Mouse (Mus musculus) C2C12 (cell line): ENCODE data around the gene Frrs1. TPM values are rescaled to one million over a fixed set of nuclear protein-coding genes. Genes with fewer than 3 reads are reported as not detected.

Experiments
- H3K27me3 ChIP-seq: one replicate; pipeline ENCODE4 v1.6.1; 2011; ENCODE audit not compliant: control insufficient read depth, insufficient read depth, insufficient read length
- H3K36me3 ChIP-seq: one replicate; pipeline ENCODE4 v1.6.1; 2011; ENCODE audit not compliant: control insufficient read depth, insufficient read depth
- H3K4me3 ChIP-seq: one replicate; pipeline ENCODE4 v1.5.1; 2011; ENCODE audit warnings: mild to moderate bottlenecking, control low read depth; ENCODE audit not compliant: poor library complexity, insufficient read depth, severe bottlenecking
- H3K79me2 ChIP-seq: one replicate; pipeline ENCODE4 v1.6.1; 2011; ENCODE audit not compliant: control insufficient read depth, insufficient read depth
- H3K79me3 ChIP-seq: one replicate; pipeline ENCODE4 v1.6.1; 2011; ENCODE audit warnings: low read depth, control low read depth
- H3ac ChIP-seq: one replicate; pipeline ENCODE3; 2011; ENCODE audit warnings: low read depth; ENCODE audit not compliant: control insufficient read depth, insufficient read length
- CEBPB ChIP-seq: IDR thresholded peaks from one replicate; pipeline ENCODE4 v1.6.1; 2011; ENCODE audit warnings: low read depth, mild to moderate bottlenecking, control low read depth, moderate library complexity
- CTCF ChIP-seq: IDR thresholded peaks from one replicate; pipeline ENCODE4 v1.5.1; 2011; ENCODE audit not compliant: control insufficient read depth, insufficient read depth, insufficient read length
- FOSL1 ChIP-seq: IDR thresholded peaks from one replicate; pipeline ENCODE4 v1.8.0; 2011; ENCODE audit warnings: mild to moderate bottlenecking, low read length; ENCODE audit not compliant: poor library complexity, insufficient read depth, severe bottlenecking
- MAX ChIP-seq: IDR thresholded peaks from one replicate; pipeline ENCODE4 v1.6.1; 2011; ENCODE audit warnings: mild to moderate bottlenecking, control low read depth
- MYOD1 ChIP-seq: IDR thresholded peaks from one replicate; pipeline ENCODE4 v1.6.1; 2011; ENCODE audit warnings: low read depth; ENCODE audit not compliant: control insufficient read depth, insufficient read length
- MYOG ChIP-seq: IDR thresholded peaks from one replicate; pipeline ENCODE4 v1.6.1; 2011; ENCODE audit not compliant: control insufficient read depth, insufficient read length; ENCODE audit errors: extremely low read depth
- USF1 ChIP-seq: IDR thresholded peaks from one replicate; pipeline ENCODE4 v1.6.1; 2011; ENCODE audit warnings: low read depth, mild to moderate bottlenecking, control low read depth, moderate library complexity
- polyA plus RNA-seq: library from polyadenylated mRNA; unstranded; fragments of >200 nt; fragmentation: generic; extraction: Trizol; gene quantifications from one replicate; pipeline ENCODE4 v1.2.1, GENCODE M21; 2012; ENCODE audit warnings: missing spikeins

The Frrs1 gene
- polyA plus RNA-seq, 1 experiment = 13.1 TPM

GRCm38 (mm10) chr3:116817231-116817630, 42.0 kb upstream of the Frrs1 start:
- H3K79me2 ChIP-seq = no peaks in the 10 kb centered on the region
- TF ChIP-seq USF1 = no peak
- TF ChIP-seq MYOD1 = no peak
- TF ChIP-seq MAX = no peak
- no peak for TF ChIP-seq MYOG
- no peak for TF ChIP-seq CEBPB
- no peak for TF ChIP-seq FOSL1
- no peak for TF ChIP-seq CTCF
- no peak overlapping the region for H3K4me3 ChIP-seq
- no peaks in the 10 kb centered on the region for H3K79me3 ChIP-seq
- no peak overlapping the region for H3ac ChIP-seq
- H3K36me3 ChIP-seq = no peaks in the 10 kb centered on the region
- H3K27me3 ChIP-seq = no peaks in the 10 kb centered on the region

- no peak for TF ChIP-seq CTCF
- no peak for TF ChIP-seq USF1
- H3K27me3 ChIP-seq = no peaks in the 10 kb centered on the region
- no peaks in the 10 kb centered on the region for H3K36me3 ChIP-seq
- no peak overlapping the region for H3K4me3 ChIP-seq
- no peaks in the 10 kb centered on the region for H3K79me2 ChIP-seq
- H3K79me3 ChIP-seq = no peaks in the 10 kb centered on the region
- H3ac ChIP-seq = no peak overlapping the region
Observed at GRCm38 (mm10) chr3:116826471-116827215, 32.6 kb upstream of the Frrs1 start.

- H3K27me3 ChIP-seq = no peaks in the 10 kb centered on the region
- H3K4me3 ChIP-seq = no peak overlapping the region
- TF ChIP-seq USF1 (no peak), FOSL1 (no peak), MAX (no peak), MYOG (no peak), CEBPB (no peak), CTCF (no peak), MYOD1 (no peak)
- H3K79me3 ChIP-seq = no peaks in the 10 kb centered on the region
- no peaks in the 10 kb centered on the region for H3K79me2 ChIP-seq
- H3ac ChIP-seq = no peak overlapping the region
- no peaks in the 10 kb centered on the region for H3K36me3 ChIP-seq
Observed at GRCm38 (mm10) chr3:116829274-116829920, 29.9 kb upstream of the Frrs1 start.

GRCm38 (mm10) chr3:116831324-116831723, 27.9 kb upstream of the Frrs1 start:
- Histone ChIP-seq H3K79me2 (no peaks in the 10 kb centered on the region), H3K27me3 (no peaks in the 10 kb centered on the region), H3K36me3 (no peaks in the 10 kb centered on the region), H3ac (no peak overlapping the region), H3K4me3 (no peak overlapping the region), H3K79me3 (no peaks in the 10 kb centered on the region)
- no peak for TF ChIP-seq FOSL1
- no peak for TF ChIP-seq USF1
- TF ChIP-seq MYOD1 = no peak
- no peak for TF ChIP-seq CTCF
- TF ChIP-seq MYOG = no peak
- no peak for TF ChIP-seq MAX
- no peak for TF ChIP-seq CEBPB

GRCm38 (mm10) chr3:116832526-116833310, 26.5 kb upstream of the Frrs1 start:
- TF ChIP-seq CEBPB (no peak), CTCF (no peak), USF1 (no peak), MAX (no peak), MYOD1 (no peak), MYOG (no peak), FOSL1 (no peak)
- Histone ChIP-seq H3K27me3 (no peaks in the 10 kb centered on the region), H3K79me3 (no peaks in the 10 kb centered on the region), H3K4me3 (no peak overlapping the region), H3K79me2 (no peaks in the 10 kb centered on the region), H3K36me3 (no peaks in the 10 kb centered on the region), H3ac (no peak overlapping the region)
